Mouse (Mus musculus): ENCODE measurements around the gene Pcbd2.
A peak's percentile ranks its signal among the peaks of the same experiment; 100 is the strongest.
"Not testable (repeated sequence)": the region's sequence is repeated elsewhere in the genome, so short reads cannot be mapped to it uniquely, and the experiment has no call there.

Gene Pcbd2

GRCm38 (mm10) chr13:55727120-55727838, at the start of gene Pcbd2:
TSS of gene Pcbd2 (plus strand) at chr13:55727368.
- peak; percentile 67 for DNase-seq (ENCODE audit: low read depth, low spot score)

GRCm38 (mm10) chr13:55682201-55682600, 45.0 kb upstream of the Pcbd2 start:
- no peak for DNase-seq (ENCODE audit: low read depth, low spot score)

- peak; percentile 26 for DNase-seq (ENCODE audit: low read depth, low spot score)
Measured at GRCm38 (mm10) chr13:55683581-55683980, 43.6 kb upstream of the Pcbd2 start.

- no peak for DNase-seq (ENCODE audit: low read depth, low spot score)
Measured at GRCm38 (mm10) chr13:55686107-55686633, 41.0 kb upstream of the Pcbd2 start.

- no peak for DNase-seq (ENCODE audit: low read depth, low spot score)
Measured at GRCm38 (mm10) chr13:55687927-55688602, 39.1 kb upstream of the Pcbd2 start.

- peak; percentile 91 for DNase-seq (ENCODE audit: low read depth, low spot score)
Measured at GRCm38 (mm10) chr13:55692535-55693242, 34.5 kb upstream of the Pcbd2 start, which contains the start of gene B230219D22Rik. TSS of gene B230219D22Rik (plus strand) at chr13:55693124.

- peak; percentile 31 for DNase-seq (ENCODE audit: low read depth, low spot score)
Measured at GRCm38 (mm10) chr13:55693243-55693721, 33.9 kb upstream of the Pcbd2 start.

GRCm38 (mm10) chr13:55694110-55694509, 33.1 kb upstream of the Pcbd2 start:
- DNase-seq (ENCODE audit: low read depth, low spot score): peak; percentile 64

- not testable (repeated sequence) for DNase-seq (ENCODE audit: low read depth, low spot score)
Measured at GRCm38 (mm10) chr13:55695989-55696388, 31.2 kb upstream of the Pcbd2 start.

- DNase-seq (ENCODE audit: low read depth, low spot score): peak; percentile 33
Measured at GRCm38 (mm10) chr13:55704301-55704700, 22.9 kb upstream of the Pcbd2 start.

GRCm38 (mm10) chr13:55712846-55713245, 14.3 kb upstream of the Pcbd2 start:
- DNase-seq (ENCODE audit: low read depth, low spot score): peak; percentile 13

- peak; percentile 75 for DNase-seq (ENCODE audit: low read depth, low spot score)
Measured at GRCm38 (mm10) chr13:55714501-55715166, 12.5 kb upstream of the Pcbd2 start, which contains the start of gene Txndc15. TSS of gene Txndc15 (plus strand) at chr13:55714650.

- DNase-seq (ENCODE audit: low read depth, low spot score): no peak
Measured at GRCm38 (mm10) chr13:55715167-55715512, 12.0 kb upstream of the Pcbd2 start.

GRCm38 (mm10) chr13:55715908-55716510, 11.2 kb upstream of the Pcbd2 start:
- DNase-seq (ENCODE audit: low read depth, low spot score): no peak

- DNase-seq (ENCODE audit: low read depth, low spot score): no peak
Measured at GRCm38 (mm10) chr13:55721516-55721915, 5.7 kb upstream of the Pcbd2 start.

GRCm38 (mm10) chr13:55721995-55722394, 5.2 kb upstream of the Pcbd2 start:
- DNase-seq (ENCODE audit: low read depth, low spot score): no peak

- DNase-seq (ENCODE audit: low read depth, low spot score): peak; percentile 61
Measured at GRCm38 (mm10) chr13:55726598-55727119, 509 bp upstream of the Pcbd2 start.

GRCm38 (mm10) chr13:55727839-55728238, 671 bp downstream of the Pcbd2 start:
- peak; percentile 89 for DNase-seq (ENCODE audit: low read depth, low spot score)

- no peak for DNase-seq (ENCODE audit: low read depth, low spot score)
Measured at GRCm38 (mm10) chr13:55730716-55731115, 3.5 kb downstream of the Pcbd2 start.

- DNase-seq (ENCODE audit: low read depth, low spot score): peak; percentile 8
Measured at GRCm38 (mm10) chr13:55732121-55732520, 5.0 kb downstream of the Pcbd2 start.
